Mouse (Mus musculus) embryonic facial prominence, embryonic 11.5 days (tissue): ENCODE measurements at regions not wholly inside any gene's neighbourhood (a gene's known extent, or its start where the extent isn't known, plus 50 kb on each side); places are given as distances from the start of the nearest gene placed in this dataset.

ENCODE experiments used
- ATAC-seq: fragments of 200-750 bp; cut with Nextera tagmentation; replicated peaks from 2 replicates; pipeline ENCODE4 v1.8.0; 2017; ENCODE audit warnings: low read depth; ENCODE audit not compliant: insufficient number of reproducible peaks, low FRiP score, low TSS enrichment
- DNase-seq: peaks from one replicate; pipeline ENCODE4 v3.0.0-alpha.2; 2015; ENCODE audit warnings: low spot score
- H3K27ac ChIP-seq: fragments of 300-500 bp; sonication (generic); replicated peaks from 2 replicates; pipeline ENCODE4 v1.5.1; 2014; ENCODE audit warnings: mild to moderate bottlenecking, low read depth, low read length, control low read depth
- H3K27me3 ChIP-seq: fragments of 300-500 bp; sonication (generic); 2 replicates; pipeline ENCODE4 v1.6.1; 2014; ENCODE audit warnings: mild to moderate bottlenecking, low read length, moderate library complexity, mixed read lengths; ENCODE audit not compliant: control insufficient read depth, insufficient read depth
- H3K36me3 ChIP-seq: fragments of 300-500 bp; sonication (generic); replicated peaks from 2 replicates; pipeline ENCODE4 v1.6.1; 2014; ENCODE audit warnings: low read depth, mild to moderate bottlenecking, low read length, moderate library complexity, mixed read lengths; ENCODE audit not compliant: control insufficient read depth, insufficient read depth
- H3K4me1 ChIP-seq: fragments of 300-500 bp; sonication (generic); 2 replicates; pipeline ENCODE4 v1.6.1; 2014; ENCODE audit warnings: low read length, mixed read lengths; ENCODE audit not compliant: control insufficient read depth, insufficient read depth
- H3K4me2 ChIP-seq: fragments of 300-500 bp; sonication (generic); 2 replicates; pipeline ENCODE4 v1.6.1; 2014; ENCODE audit warnings: low read depth, mild to moderate bottlenecking, control low read depth, low read length, moderate library complexity
- H3K4me3 ChIP-seq: fragments of 300-500 bp; sonication (generic); 2 replicates; pipeline ENCODE4 v1.5.1; 2014; ENCODE audit warnings: low read depth, low read length, control low read depth
- H3K9ac ChIP-seq: fragments of 300-500 bp; sonication (generic); replicated peaks from 2 replicates; pipeline ENCODE4 v1.6.1; 2014; ENCODE audit warnings: mild to moderate bottlenecking, control low read depth, low read length
- H3K9me3 ChIP-seq: fragments of 300-500 bp; sonication (generic); replicated peaks from 2 replicates; pipeline ENCODE4 v1.6.1; 2016; ENCODE audit warnings: mild to moderate bottlenecking, low read length, inconsistent platforms, mixed read lengths; ENCODE audit not compliant: control insufficient read depth
- WGBS: fragments of 180-500 bp; shearing (Covaris S2); extraction: QIAGEN DNeasy Blood & Tissue Kit; methylation state at CpG from one replicate; pipeline ENCODE4 v1.1.7; 2014; 5-methylcytosine and 5-hydroxymethylcytosine counted together

DNA sequence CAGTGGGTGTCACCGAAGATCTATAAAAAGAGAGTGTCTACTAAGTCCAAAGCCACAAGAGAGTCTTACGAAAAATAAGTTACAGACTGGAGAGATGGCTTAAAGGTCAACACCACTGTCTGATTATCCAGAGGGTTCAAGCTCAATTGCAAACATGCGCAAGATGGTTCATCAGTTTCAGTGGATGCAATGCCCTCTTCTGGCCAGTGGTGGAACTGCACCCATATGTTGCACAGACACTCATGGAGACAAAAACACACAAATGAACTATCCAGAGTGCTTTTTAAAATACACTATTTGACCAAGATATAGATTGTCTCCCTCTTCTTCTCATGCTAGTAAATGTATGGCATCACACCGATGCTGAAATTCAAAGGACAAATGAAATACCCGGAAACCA lies 312.1 kb upstream of the Cxadr start:
- no peaks in the 10 kb centered on the region for H3K4me1 ChIP-seq
- ATAC-seq, result no peak
- H3K27ac ChIP-seq, result no peak overlapping the region
- DNase-seq, result peak; percentile 5
- WGBS, result 93% methylated on average over 5 of the region's 5 CpGs
- no peak overlapping the region for H3K9ac ChIP-seq
- no peaks in the 10 kb centered on the region for H3K36me3 ChIP-seq
- H3K4me3 ChIP-seq, result no peak overlapping the region
- no peak overlapping the region for H3K4me2 ChIP-seq
- no peaks in the 10 kb centered on the region for H3K27me3 ChIP-seq
- H3K9me3 ChIP-seq, result no peaks in the 10 kb centered on the region

DNA sequence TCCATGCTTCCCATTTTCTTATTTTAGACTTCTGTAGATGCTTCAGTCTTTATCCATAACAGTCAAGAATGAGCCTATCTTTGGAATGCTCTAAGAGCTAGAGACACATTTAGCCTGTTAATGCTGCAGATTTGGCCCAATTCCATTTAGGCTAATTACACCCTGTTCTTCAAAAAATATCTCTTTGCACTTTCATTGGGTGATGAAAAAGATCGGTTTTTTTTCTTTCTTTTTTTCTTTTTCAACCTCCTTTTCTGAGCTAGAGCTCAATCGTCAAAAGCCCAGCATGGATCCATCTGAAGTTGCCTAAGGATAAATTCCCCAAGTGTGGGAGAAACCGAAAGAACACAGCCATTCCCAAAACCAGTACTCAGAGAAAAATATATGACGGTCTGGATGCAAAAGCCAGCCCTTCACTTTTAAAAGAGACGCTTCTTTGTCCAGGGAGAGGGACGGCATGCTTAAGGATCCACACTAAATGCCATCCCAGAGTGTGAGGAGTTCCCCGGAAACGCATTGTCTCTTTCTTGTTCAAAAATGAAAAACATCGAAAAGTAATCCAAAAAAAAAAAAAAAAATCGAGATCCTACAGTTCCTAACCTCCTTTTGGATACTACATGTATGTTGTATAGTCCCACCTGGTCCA lies 314.3 kb upstream of the Cxadr start:
- DNase-seq (no peak), ATAC-seq (no peak)
- Histone ChIP-seq H3K9me3 (no peaks in the 10 kb centered on the region), H3K9ac (no peak overlapping the region), H3K4me3 (no peak overlapping the region), H3K27ac (no peak overlapping the region), H3K36me3 (no peaks in the 10 kb centered on the region), H3K4me1 (no peaks in the 10 kb centered on the region), H3K27me3 (no peaks in the 10 kb centered on the region), H3K4me2 (no peak overlapping the region)
- 76% methylated on average over 10 of the region's 10 CpGs for WGBS

DNA sequence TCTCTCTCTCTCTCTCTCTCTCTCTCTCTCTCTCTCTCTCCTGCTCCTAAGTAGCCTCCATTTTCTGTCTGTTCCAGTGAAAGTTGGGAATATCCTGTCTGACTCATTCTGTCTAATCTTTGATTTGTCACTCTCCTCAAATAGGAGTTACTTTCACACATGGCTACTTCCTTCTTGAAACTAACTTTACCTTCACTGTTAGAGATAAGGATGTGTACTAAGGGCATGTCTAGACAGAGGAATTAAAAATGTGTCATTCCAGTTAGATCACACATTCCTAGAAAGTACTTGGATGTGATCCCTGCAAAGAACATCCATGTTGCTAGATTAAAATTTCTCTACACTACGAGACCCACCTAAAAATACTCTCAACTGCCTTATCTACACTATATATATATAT lies 346.9 kb upstream of the Gm11146 start:
- no peaks in the 10 kb centered on the region for H3K9me3 ChIP-seq
- no peaks in the 10 kb centered on the region for H3K4me1 ChIP-seq
- H3K36me3 ChIP-seq, result no peaks in the 10 kb centered on the region
- ATAC-seq (no peak), DNase-seq (no peak)
- H3K4me2 ChIP-seq, result no peak overlapping the region
- no peak overlapping the region for H3K9ac ChIP-seq
- no peaks in the 10 kb centered on the region for H3K27me3 ChIP-seq
- H3K27ac ChIP-seq, result no peak overlapping the region
- no peak overlapping the region for H3K4me3 ChIP-seq
- 92% methylated on average over 1 of the region's 1 CpGs for WGBS

DNA sequence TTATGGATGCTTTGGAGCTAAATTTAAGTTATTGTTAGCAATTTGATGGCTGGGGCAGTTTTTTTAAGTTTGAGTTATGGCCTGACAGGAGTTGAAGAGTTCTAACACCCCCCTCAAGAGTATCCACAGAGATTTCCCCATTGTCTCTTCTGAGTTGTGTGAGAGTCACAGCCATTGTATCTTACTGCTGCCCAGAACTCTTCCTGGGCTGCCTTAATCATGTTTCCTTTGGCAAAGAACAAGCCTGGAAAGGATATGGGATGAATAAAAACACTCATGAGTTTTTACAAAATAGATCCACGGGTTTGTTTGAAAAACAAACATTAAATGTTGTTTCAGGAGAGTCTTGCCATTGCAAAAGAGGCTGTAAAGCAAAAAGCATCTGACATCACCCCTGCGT lies 343.5 kb upstream of the Gm11146 start:
- H3K27me3 ChIP-seq, result no peaks in the 10 kb centered on the region
- no peak overlapping the region for H3K4me3 ChIP-seq
- 57% methylated on average over 2 of the region's 2 CpGs for WGBS
- no peak for DNase-seq
- H3K36me3 ChIP-seq, result no peaks in the 10 kb centered on the region
- no peaks in the 10 kb centered on the region for H3K9me3 ChIP-seq
- no peak overlapping the region for H3K27ac ChIP-seq
- H3K4me2 ChIP-seq, result no peak overlapping the region
- H3K9ac ChIP-seq, result no peak overlapping the region
- ATAC-seq, result no peak
- no peaks in the 10 kb centered on the region for H3K4me1 ChIP-seq

DNA sequence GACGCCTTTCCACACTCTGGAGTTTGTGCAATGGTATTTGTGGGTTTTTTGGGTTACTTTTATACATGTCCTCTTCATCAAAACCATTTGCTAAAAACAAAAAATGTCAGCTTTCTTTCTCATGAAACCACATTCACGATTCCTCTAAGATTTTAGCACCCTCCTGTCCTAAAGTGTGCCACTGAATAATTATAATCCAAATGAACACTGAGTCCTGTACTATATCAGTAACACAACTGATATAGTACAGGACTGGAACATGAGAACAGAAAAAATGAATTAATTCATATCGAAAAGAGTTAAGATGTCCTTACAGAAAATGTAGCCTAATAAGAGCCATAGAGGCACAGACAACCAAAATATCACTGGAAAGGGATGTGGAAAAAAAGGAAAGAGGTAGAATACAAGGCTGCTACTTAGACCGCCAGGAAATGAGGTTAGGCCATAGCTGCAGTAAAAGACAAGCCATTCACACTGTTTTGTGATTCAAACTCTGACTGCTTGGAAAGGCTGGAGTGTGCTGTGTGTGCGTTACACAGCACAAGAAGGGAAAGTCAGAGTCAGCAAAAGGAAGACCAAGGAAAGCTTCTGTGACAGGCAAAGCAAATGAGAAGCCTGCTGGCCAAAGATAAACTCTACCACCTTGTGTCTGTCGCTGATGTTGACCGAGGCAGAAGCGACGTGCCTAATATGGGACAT lies 329.3 kb upstream of the Gm11146 start:
- ATAC-seq, result no peak

DNA sequence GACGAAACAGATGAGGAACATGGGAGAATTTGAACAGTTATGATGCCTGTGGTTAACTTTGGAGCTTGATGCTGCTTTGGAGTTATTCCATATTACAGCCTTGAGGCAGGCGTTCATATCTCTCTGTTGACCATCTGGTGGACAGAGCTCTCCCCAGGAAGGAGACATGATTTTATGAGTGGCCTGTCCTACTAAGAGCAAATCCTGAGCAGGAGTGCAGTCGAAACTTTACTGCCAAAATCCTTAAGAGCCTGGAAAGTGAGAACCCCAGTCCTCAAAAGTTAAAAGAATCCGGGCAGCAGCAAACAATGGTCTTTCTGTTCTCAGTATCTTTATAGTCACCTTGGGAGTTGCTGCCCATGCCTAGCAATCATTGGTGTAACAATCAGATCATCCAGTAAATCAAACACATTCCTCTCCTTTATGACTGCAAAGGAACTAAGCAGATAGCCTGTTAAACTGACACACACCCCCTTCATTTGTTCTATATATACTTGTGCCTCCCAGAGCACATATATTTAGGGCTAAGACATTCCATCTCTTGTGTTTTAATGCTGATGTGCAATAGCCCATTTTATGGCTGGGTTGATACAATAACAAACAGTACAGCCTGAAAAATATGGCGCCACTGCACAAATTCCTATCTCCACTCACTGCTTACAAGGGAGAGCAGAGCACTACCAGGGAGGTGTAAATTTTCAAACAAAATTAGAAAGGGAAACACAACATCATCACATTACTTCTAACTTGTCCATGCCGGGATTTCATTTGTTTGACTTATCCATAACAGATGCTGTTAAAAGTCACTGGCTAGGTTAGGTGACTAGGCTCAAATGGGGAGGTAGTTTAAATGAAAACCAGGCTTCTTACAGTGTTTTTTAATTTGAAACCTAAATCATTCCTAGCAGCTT lies 312.5 kb upstream of the Gm11146 start:
- Histone ChIP-seq H3K9me3 (no peaks in the 10 kb centered on the region), H3K4me1 (no peaks in the 10 kb centered on the region), H3K4me3 (no peak overlapping the region), H3K27me3 (no peaks in the 10 kb centered on the region), H3K36me3 (no peaks in the 10 kb centered on the region), H3K4me2 (no peak overlapping the region), H3K27ac (no peak overlapping the region), H3K9ac (no peak overlapping the region)
- peak; percentile 43 for DNase-seq
- no peak for ATAC-seq
- WGBS, result 44% methylated on average over 6 of the region's 6 CpGs

More for the DNA sequence above, 329.3 kb upstream of the Gm11146 start:
- WGBS, result 87% methylated on average over 9 of the region's 9 CpGs
- Histone ChIP-seq H3K27ac (no peak overlapping the region), H3K27me3 (no peaks in the 10 kb centered on the region), H3K9ac (no peak overlapping the region), H3K4me2 (no peak overlapping the region), H3K9me3 (no peaks in the 10 kb centered on the region), H3K4me3 (no peak overlapping the region), H3K36me3 (no peaks in the 10 kb centered on the region), H3K4me1 (no peaks in the 10 kb centered on the region)
- DNase-seq, result no peak

DNA sequence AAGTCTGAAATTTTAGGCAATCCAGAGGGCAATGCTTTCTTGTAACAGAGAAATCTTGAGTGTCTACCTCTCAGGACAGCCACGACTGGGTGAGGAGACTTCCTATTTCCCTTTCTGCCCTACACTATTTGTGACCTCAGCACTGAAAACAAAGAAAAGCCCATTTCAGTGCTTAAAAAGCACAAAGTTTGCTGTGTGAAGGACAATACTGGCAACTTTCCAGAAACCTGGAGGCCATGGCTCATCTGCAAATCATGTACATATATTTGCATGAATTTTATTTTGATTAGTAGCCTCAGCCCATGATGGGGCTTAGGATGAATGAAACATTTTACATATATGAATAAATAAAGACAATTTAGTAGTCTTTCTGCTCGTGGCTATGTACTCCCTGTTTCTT lies 292.4 kb upstream of the Gm11146 start:
- 57% methylated on average over 2 of the region's 2 CpGs for WGBS
- H3K9me3 ChIP-seq, result no peaks in the 10 kb centered on the region
- no peak overlapping the region for H3K4me2 ChIP-seq
- DNase-seq (no peak), ATAC-seq (no peak)
- no peaks in the 10 kb centered on the region for H3K4me1 ChIP-seq
- H3K4me3 ChIP-seq, result no peak overlapping the region
- no peak overlapping the region for H3K27ac ChIP-seq
- H3K36me3 ChIP-seq, result no peaks in the 10 kb centered on the region
- no peak overlapping the region for H3K9ac ChIP-seq
- no peaks in the 10 kb centered on the region for H3K27me3 ChIP-seq

DNA sequence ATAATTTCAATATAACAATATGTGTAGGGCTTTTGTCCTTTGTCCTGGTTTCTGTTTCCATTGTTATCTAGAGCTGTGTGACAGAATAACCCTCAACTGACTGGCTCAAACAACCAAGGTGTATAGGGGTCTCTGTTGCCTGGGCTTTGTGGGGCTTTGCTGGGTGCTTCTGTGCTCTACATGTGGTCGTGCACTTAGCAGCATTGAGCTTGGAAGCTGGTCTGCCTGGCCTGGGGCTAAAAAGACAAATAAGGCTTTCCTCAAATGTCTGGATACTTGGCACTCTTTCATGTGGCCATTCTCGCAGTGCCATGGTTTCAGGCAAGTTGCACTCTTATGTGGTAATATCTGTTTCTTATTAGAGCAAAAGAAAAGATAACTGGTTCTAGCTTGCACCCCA lies 291.8 kb upstream of the Gm11146 start:
- H3K27ac ChIP-seq, result no peak overlapping the region

More for the DNA sequence above, 291.8 kb upstream of the Gm11146 start:
- H3K9ac ChIP-seq, result no peak overlapping the region
- 43% methylated on average over 2 of the region's 2 CpGs for WGBS
- H3K27me3 ChIP-seq, result no peaks in the 10 kb centered on the region
- no peak for DNase-seq
- no peak for ATAC-seq
- no peaks in the 10 kb centered on the region for H3K4me1 ChIP-seq
- H3K36me3 ChIP-seq, result no peaks in the 10 kb centered on the region
- no peak overlapping the region for H3K4me2 ChIP-seq
- no peak overlapping the region for H3K4me3 ChIP-seq
- no peaks in the 10 kb centered on the region for H3K9me3 ChIP-seq
